Mouse (Mus musculus) kidney, adult 2 months (tissue): ENCODE data around the gene Map4k4. TPM values are rescaled to one million over a fixed set of nuclear protein-coding genes. Genes with fewer than 3 reads are reported as not detected.
A peak's percentile ranks its signal among the peaks of the same experiment; 100 is the strongest.

Experiments
- DNase-seq: peaks from one replicate; pipeline ENCODE4 v3.0.0; 2021
- H3K27ac ChIP-seq: fragments of 200-500 bp; 2 replicates; pipeline ENCODE4 v1.5.1; 2012; ENCODE audit warnings: low read depth, low read length, control low read depth, inconsistent platforms; ENCODE audit not compliant: insufficient read depth
- H3K27me3 ChIP-seq: fragments of 200-500 bp; replicated peaks from 2 replicates; pipeline ENCODE4 v1.6.1; 2012; ENCODE audit warnings: mild to moderate bottlenecking, moderate library complexity, low read length, inconsistent platforms; ENCODE audit not compliant: control insufficient read depth, insufficient read depth
- H3K36me3 ChIP-seq: fragments of 200-500 bp; 2 replicates; pipeline ENCODE4 v1.6.1; 2012; ENCODE audit warnings: mild to moderate bottlenecking, moderate library complexity, low read length, inconsistent platforms; ENCODE audit not compliant: control insufficient read depth, insufficient read depth
- H3K4me1 ChIP-seq: fragments of 200-500 bp; 2 replicates; pipeline ENCODE4 v1.6.1; 2011; ENCODE audit warnings: low read length; ENCODE audit not compliant: control insufficient read depth, insufficient read depth
- H3K4me3 ChIP-seq: fragments of 200-500 bp; 2 replicates; pipeline ENCODE4 v1.5.1; 2011; ENCODE audit warnings: mild to moderate bottlenecking, low read depth, low read length, control low read depth; ENCODE audit not compliant: insufficient read depth
- CTCF ChIP-seq: fragments of 200-500 bp; conservative IDR thresholded peaks from 2 replicates; pipeline ENCODE4 v1.5.1; 2011; ENCODE audit warnings: low read depth, mild to moderate bottlenecking, control low read depth, low read length, moderate library complexity, mixed read lengths; ENCODE audit not compliant: insufficient read depth, insufficient read length
- POLR2A ChIP-seq: fragments of 200-500 bp; IDR thresholded peaks from one replicate; pipeline ENCODE4 v1.6.1; 2011; ENCODE audit warnings: low read depth, low read length, control low read depth
- WGBS: fragments of 180-500 bp; shearing (Covaris S2); methylation state at CpG from one replicate; pipeline ENCODE4 v1.1.7; 2018; 5-methylcytosine and 5-hydroxymethylcytosine counted together
- polyA plus RNA-seq: library from polyadenylated mRNA; depleted of rRNA; stranded (reverse); fragments of >200 nt; gene quantifications from 2 replicates; pipeline ENCODE4 v1.2.3, GENCODE M21; 2012

The Map4k4 gene
- polyA plus RNA-seq, 1 experiment: 29.2 TPM

- Histone ChIP-seq H3K27ac (no peak overlapping the region), H3K36me3 (no peaks in the 10 kb centered on the region), H3K4me3 (no peak overlapping the region), H3K4me1 (peaks cover 6% of the 10 kb centered on the region), H3K27me3 (no peaks in the 10 kb centered on the region)
- 93% methylated on average over 2 of the region's 2 CpGs for WGBS
- TF ChIP-seq POLR2A: no peak
- TF ChIP-seq CTCF: no peak
- DNase-seq: no peak
Measured at GRCm38 (mm10) chr1:39964427-39964826, 63.7 kb downstream of the Map4k4 start.

GRCm38 (mm10) chr1:39965461-39965860, 64.7 kb downstream of the Map4k4 start:
- no peaks in the 10 kb centered on the region for H3K36me3 ChIP-seq
- 71% methylated on average over 3 of the region's 3 CpGs for WGBS
- H3K4me1 ChIP-seq: peaks cover 10% of the 10 kb centered on the region
- H3K27me3 ChIP-seq: no peaks in the 10 kb centered on the region
- DNase-seq: no peak
- H3K4me3 ChIP-seq: no peak overlapping the region
- no peak for TF ChIP-seq CTCF
- TF ChIP-seq POLR2A: no peak
- no peak overlapping the region for H3K27ac ChIP-seq

- TF ChIP-seq CTCF (no peak), POLR2A (no peak)
- Histone ChIP-seq H3K27me3 (no peaks in the 10 kb centered on the region), H3K36me3 (no peaks in the 10 kb centered on the region), H3K27ac (0 out of 2 replicates have a peak overlapping the region, but pooled peaks have one; percentile 28), H3K4me3 (no peak overlapping the region), H3K4me1 (peaks cover 13% of the 10 kb centered on the region)
- DNase-seq: no peak
- WGBS: 25% methylated on average over 7 of the region's 7 CpGs
Measured at GRCm38 (mm10) chr1:39968999-39969398, 68.3 kb downstream of the Map4k4 start.

GRCm38 (mm10) chr1:39969771-39970406, 69.2 kb downstream of the Map4k4 start:
- WGBS: 81% methylated on average over 2 of the region's 2 CpGs
- Histone ChIP-seq H3K36me3 (no peaks in the 10 kb centered on the region), H3K4me1 (peaks cover 13% of the 10 kb centered on the region), H3K27me3 (no peaks in the 10 kb centered on the region), H3K27ac (no peak overlapping the region), H3K4me3 (no peak overlapping the region)
- TF ChIP-seq CTCF: no peak
- TF ChIP-seq POLR2A: no peak
- no peak for DNase-seq

GRCm38 (mm10) chr1:39972411-39972810, 71.7 kb downstream of the Map4k4 start:
- 57% methylated on average over 7 of the region's 7 CpGs for WGBS

GRCm38 (mm10) chr1:39973911-39974310, 73.2 kb downstream of the Map4k4 start:
- H3K4me3 ChIP-seq: no peak overlapping the region
- peaks cover 12% of the 10 kb centered on the region for H3K4me1 ChIP-seq
- DNase-seq: no peak
- TF ChIP-seq CTCF: no peak
- no peak for TF ChIP-seq POLR2A
- no peaks in the 10 kb centered on the region for H3K27me3 ChIP-seq
- H3K27ac ChIP-seq: no peak overlapping the region
- H3K36me3 ChIP-seq: no peaks in the 10 kb centered on the region
- 72% methylated on average over 4 of the region's 4 CpGs for WGBS

More at GRCm38 (mm10) chr1:39972411-39972810, 71.7 kb downstream of the Map4k4 start:
- Histone ChIP-seq H3K36me3 (no peaks in the 10 kb centered on the region), H3K4me1 (peaks cover 13% of the 10 kb centered on the region), H3K27ac (no peak overlapping the region), H3K27me3 (no peaks in the 10 kb centered on the region), H3K4me3 (no peak overlapping the region)
- DNase-seq: no peak
- TF ChIP-seq CTCF (no peak), POLR2A (no peak)

- Histone ChIP-seq H3K27me3 (no peaks in the 10 kb centered on the region), H3K4me3 (no peak overlapping the region), H3K36me3 (no peaks in the 10 kb centered on the region), H3K4me1 (peaks cover 4% of the 10 kb centered on the region), H3K27ac (no peak overlapping the region)
- WGBS: 92% methylated on average over 2 of the region's 2 CpGs
- DNase-seq: no peak
- TF ChIP-seq CTCF: no peak
- TF ChIP-seq POLR2A: no peak
Measured at GRCm38 (mm10) chr1:39975005-39975404, 74.3 kb downstream of the Map4k4 start.
